ENCODE assay signal across 18 mouse cellular contexts in the genomic region with DNA sequence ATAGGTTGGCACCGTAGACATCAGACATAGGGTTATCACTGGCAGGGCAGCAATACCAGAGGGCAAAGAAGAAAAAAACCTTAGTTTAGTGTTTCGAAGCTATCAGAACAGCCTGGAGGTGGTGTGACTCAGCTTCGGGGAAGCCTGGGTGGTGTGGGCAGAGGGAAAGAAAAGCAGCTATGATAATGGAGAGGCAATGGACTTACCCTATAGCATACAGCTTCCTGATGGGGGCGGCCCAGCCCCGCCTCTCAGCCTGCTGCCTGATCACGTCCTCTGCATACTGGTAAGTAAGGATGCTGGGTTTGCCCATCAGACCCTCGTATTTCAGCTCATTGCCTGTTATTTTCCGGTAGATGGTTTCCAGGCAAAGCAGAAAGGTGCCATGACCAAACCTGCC. TPM values are rescaled to one million over a fixed set of nuclear protein-coding genes. Genes with fewer than 3 reads are reported as not detected.
DNase-seq lines count a peak whose midpoint lies in the region; ATAC-seq lines count a peak whose summit lies in the region.
"Had no signal": no experiment of that assay in that cellular context is flagged by ENCODE, and none has a peak within 500 bp of the region (broad histone marks: within the 10 kb centered on the region; RNA-seq: fewer than 3 reads in every experiment).

No protein-coding gene starts in this region.

- no peak overlapping the region for H3K4me2 ChIP-seq in midbrain, embryonic 11.5 days
- no peak overlapping the region for H3K4me2 ChIP-seq in midbrain, embryonic 15.5 days
- no peak overlapping the region for H3K4me2 ChIP-seq in liver, embryonic 12.5 days
- H3K4me2 ChIP-seq: embryonic facial prominence, embryonic 13.5 days; neural tube, embryonic 13.5 days had no signal

- H3K27me3 ChIP-seq in midbrain, embryonic 11.5 days (ENCODE audit: control insufficient read depth, insufficient read depth, low read length): no peaks in the 10 kb centered on the region
- no peaks in the 10 kb centered on the region for H3K27me3 ChIP-seq in midbrain, embryonic 15.5 days (replicated peaks)
- H3K27me3 ChIP-seq in liver, embryonic 12.5 days (replicated peaks): no peaks in the 10 kb centered on the region
- no peaks in the 10 kb centered on the region for H3K27me3 ChIP-seq in embryonic facial prominence, embryonic 10.5 days (replicated peaks; ENCODE audit: low read depth, poor library complexity, severe bottlenecking)
- H3K27me3 ChIP-seq: embryonic facial prominence, embryonic 13.5 days; neural tube, embryonic 13.5 days had no signal

- WGBS in midbrain, embryonic 11.5 days: 86% methylated on average over 8 of the region's 8 CpGs
- WGBS in midbrain, embryonic 15.5 days: 94% methylated on average over 8 of the region's 8 CpGs
- 61% methylated on average over 8 of the region's 8 CpGs for WGBS in liver, embryonic 12.5 days (ENCODE audit: insufficient replicate concordance)
- WGBS in embryonic facial prominence, embryonic 10.5 days: 88% methylated on average over 8 of the region's 8 CpGs

- DNase-seq in frontal cortex, postnatal 10 days (ENCODE audit: low spot score in 2 of 2): no peak
- peak; percentile 57 for DNase-seq in midbrain, embryonic 11.5 days (ENCODE audit: low spot score, missing footprints)
- DNase-seq in cerebellum, postnatal 36 days: no peak
- no peak for DNase-seq in embryonic facial prominence, embryonic 10.5 days (ENCODE audit: low spot score)
- no peak for DNase-seq in urinary bladder, postnatal 10 days (ENCODE audit: low spot score)
- DNase-seq: adrenal gland, adult 2 months; cerebellum, adult 9-10 months; heart, postnatal 14 days; lung, postnatal 36 days; retina, postnatal 1 day; thymus, adult 2 months had no signal

- H3K36me3 ChIP-seq in midbrain, embryonic 11.5 days (ENCODE audit: control insufficient read depth, insufficient read depth, low read length): no peaks in the 10 kb centered on the region
- H3K36me3 ChIP-seq in midbrain, embryonic 15.5 days (replicated peaks): peaks cover 9% of the 10 kb centered on the region; the same call in 1 of the 2 replicates
- H3K36me3 ChIP-seq in liver, embryonic 12.5 days: peaks cover 58% of the 10 kb centered on the region
- H3K36me3 ChIP-seq in embryonic facial prominence, embryonic 10.5 days (replicated peaks): peaks cover 80% of the 10 kb centered on the region

- no peaks in the 10 kb centered on the region for H3K4me1 ChIP-seq in midbrain, embryonic 11.5 days (ENCODE audit: control insufficient read depth, insufficient read depth, low read length)
- no peaks in the 10 kb centered on the region for H3K4me1 ChIP-seq in midbrain, embryonic 15.5 days
- H3K4me1 ChIP-seq in liver, embryonic 12.5 days: peaks cover 41% of the 10 kb centered on the region
- peaks cover 4% of the 10 kb centered on the region; the same call in 1 of the 2 replicates for H3K4me1 ChIP-seq in embryonic facial prominence, embryonic 10.5 days
- H3K4me1 ChIP-seq: embryonic facial prominence, embryonic 13.5 days; forebrain, embryonic 10.5 days had no signal

- H3K9me3 ChIP-seq in midbrain, embryonic 11.5 days (ENCODE audit: control insufficient read depth, low read length): no peaks in the 10 kb centered on the region
- no peaks in the 10 kb centered on the region for H3K9me3 ChIP-seq in midbrain, embryonic 15.5 days
- no peaks in the 10 kb centered on the region for H3K9me3 ChIP-seq in liver, embryonic 12.5 days (replicated peaks)
- H3K9me3 ChIP-seq in embryonic facial prominence, embryonic 10.5 days: no peaks in the 10 kb centered on the region
- H3K9me3 ChIP-seq: embryonic facial prominence, embryonic 13.5 days; forebrain, embryonic 10.5 days; neural tube, embryonic 13.5 days had no signal

- H3K27ac ChIP-seq in midbrain, embryonic 11.5 days (ENCODE audit: low read depth, low read length): no peak overlapping the region
- H3K27ac ChIP-seq in midbrain, embryonic 15.5 days: no peak overlapping the region
- H3K27ac ChIP-seq in liver, embryonic 12.5 days: no peak overlapping the region
- no peak overlapping the region for H3K27ac ChIP-seq in embryonic facial prominence, embryonic 10.5 days (replicated peaks)
- H3K27ac ChIP-seq: embryonic facial prominence, embryonic 13.5 days; forebrain, embryonic 10.5 days; neural tube, embryonic 13.5 days had no signal

- H3K9ac ChIP-seq in midbrain, embryonic 11.5 days (ENCODE audit: low read length): no peak overlapping the region
- no peak overlapping the region for H3K9ac ChIP-seq in midbrain, embryonic 15.5 days
- no peak overlapping the region for H3K9ac ChIP-seq in liver, embryonic 12.5 days
- H3K9ac ChIP-seq: embryonic facial prominence, embryonic 13.5 days; neural tube, embryonic 13.5 days had no signal

- no peak overlapping the region for H3K4me3 ChIP-seq in midbrain, embryonic 11.5 days (ENCODE audit: low read depth, low read length)
- H3K4me3 ChIP-seq in midbrain, embryonic 15.5 days: no peak overlapping the region
- no peak overlapping the region for H3K4me3 ChIP-seq in liver, embryonic 12.5 days
- no peak overlapping the region for H3K4me3 ChIP-seq in embryonic facial prominence, embryonic 10.5 days
- H3K4me3 ChIP-seq: embryonic facial prominence, embryonic 13.5 days; forebrain, embryonic 10.5 days; neural tube, embryonic 13.5 days had no signal

- peak; percentile 81 for ATAC-seq in frontal cortex, adult (ENCODE audit: low TSS enrichment)
- no peak for ATAC-seq in midbrain, embryonic 11.5 days (ENCODE audit: low FRiP score)
- no peak for ATAC-seq in midbrain, embryonic 15.5 days (replicated peaks)
- peak; percentile 56 for ATAC-seq in liver, embryonic 12.5 days

RNA-seq across cellular contexts. Expression of a gene that starts 16.8 kb away (rescaled TPM):
- polyA plus RNA-seq in midbrain, embryonic 11.5 days (2014; fragmentation: Nextera tagmentation; extraction: Ambion mirVana): 0.78 and 0.88 TPM in 2 replicates
- polyA plus RNA-seq in midbrain, embryonic 15.5 days (2015; fragmentation: Nextera tagmentation; extraction: Ambion mirVana): 3.6 and 3.8 TPM in 2 replicates
- 0.02 TPM in 1 of 2 replicates, not detected in the other for polyA plus RNA-seq in liver, embryonic 12.5 days (2016; fragmentation: Nextera tagmentation; extraction: Ambion mirVana)
- polyA plus RNA-seq in embryonic facial prominence, embryonic 10.5 days (2016; fragmentation: Nextera tagmentation; extraction: Ambion mirVana): 0.18 and 0.25 TPM in 2 replicates
- polyA plus RNA-seq: liver, embryonic 16.5 days had no signal

RNA-seq across cellular contexts. Expression of a gene that starts 20.7 kb away (rescaled TPM):
- polyA plus RNA-seq in midbrain, embryonic 11.5 days (2014; fragmentation: Nextera tagmentation; extraction: Ambion mirVana): 12.4 and 15.0 TPM in 2 replicates
- polyA plus RNA-seq in midbrain, embryonic 15.5 days (2015; fragmentation: Nextera tagmentation; extraction: Ambion mirVana): 15.5 and 18.0 TPM in 2 replicates
- polyA plus RNA-seq in liver, embryonic 12.5 days (2016; fragmentation: Nextera tagmentation; extraction: Ambion mirVana): 15.6 and 16.0 TPM in 2 replicates
- 22.9 and 24.0 TPM in 2 replicates for polyA plus RNA-seq in embryonic facial prominence, embryonic 10.5 days (2016; fragmentation: Nextera tagmentation; extraction: Ambion mirVana)

RNA-seq across cellular contexts. Expression of a gene that starts 47.4 kb away (rescaled TPM):
- 1.6 and 2.0 TPM in 2 replicates for polyA plus RNA-seq in midbrain, embryonic 11.5 days (2014; fragmentation: Nextera tagmentation; extraction: Ambion mirVana)
- 2.9 and 4.2 TPM in 2 replicates for polyA plus RNA-seq in midbrain, embryonic 15.5 days (2015; fragmentation: Nextera tagmentation; extraction: Ambion mirVana)
- 13.3 and 14.8 TPM in 2 replicates for polyA plus RNA-seq in liver, embryonic 12.5 days (2016; fragmentation: Nextera tagmentation; extraction: Ambion mirVana)
- 3.1 and 3.7 TPM in 2 replicates for polyA plus RNA-seq in embryonic facial prominence, embryonic 10.5 days (2016; fragmentation: Nextera tagmentation; extraction: Ambion mirVana)

Comparison
In these comparisons a context has a peak if more than half of its experiments do, and no peak if none do; other contexts are left out.
1. ATAC-seq: peak in frontal cortex, adult (single experiment) and liver, embryonic 12.5 days (single experiment); none in midbrain, embryonic 11.5 days (single experiment) and midbrain, embryonic 15.5 days (single experiment).